Mouse (Mus musculus): ENCODE measurements around the gene CN725425.
A peak's percentile ranks its signal among the peaks of the same experiment; 100 is the strongest.

CN725425 gene

GRCm38 (mm10) chr15:91199256-91199905 lies at the start of gene CN725425:
Gene CN725425 (plus strand): TSS chr15:91199494.
- DNase-seq (ENCODE audit: low spot score): no peak

- no peak for DNase-seq (ENCODE audit: low spot score)
Measured at GRCm38 (mm10) chr15:91152592-91152991, 46.7 kb upstream of the CN725425 start.

GRCm38 (mm10) chr15:91153311-91153710 lies 46.0 kb upstream of the CN725425 start:
- no peak for DNase-seq (ENCODE audit: low spot score)

GRCm38 (mm10) chr15:91161153-91161552 lies 38.1 kb upstream of the CN725425 start:
- no peak for DNase-seq (ENCODE audit: low spot score)

DNA sequence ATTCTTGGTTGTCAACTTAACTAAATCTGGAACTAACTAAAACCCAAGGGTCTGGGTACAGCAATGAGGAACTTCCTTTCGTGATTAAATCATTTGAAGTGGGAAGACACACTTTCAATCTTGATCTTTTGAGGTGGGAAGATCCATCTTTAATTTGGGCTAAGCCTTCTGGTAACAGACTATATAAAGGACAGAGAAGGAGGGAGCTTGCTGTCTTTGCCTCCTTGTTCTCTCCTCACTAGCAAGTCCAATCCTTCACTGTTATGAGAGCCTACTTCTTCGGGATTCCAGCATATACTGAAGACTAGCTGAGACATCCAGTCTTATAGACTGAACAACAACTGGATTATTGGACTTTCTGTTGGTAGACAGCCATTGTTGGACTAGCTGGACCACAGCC lies 35.8 kb upstream of the CN725425 start:
- no peak for DNase-seq (ENCODE audit: low spot score)

GRCm38 (mm10) chr15:91165021-91165420 lies 34.3 kb upstream of the CN725425 start:
- DNase-seq (ENCODE audit: low spot score): no peak

DNA sequence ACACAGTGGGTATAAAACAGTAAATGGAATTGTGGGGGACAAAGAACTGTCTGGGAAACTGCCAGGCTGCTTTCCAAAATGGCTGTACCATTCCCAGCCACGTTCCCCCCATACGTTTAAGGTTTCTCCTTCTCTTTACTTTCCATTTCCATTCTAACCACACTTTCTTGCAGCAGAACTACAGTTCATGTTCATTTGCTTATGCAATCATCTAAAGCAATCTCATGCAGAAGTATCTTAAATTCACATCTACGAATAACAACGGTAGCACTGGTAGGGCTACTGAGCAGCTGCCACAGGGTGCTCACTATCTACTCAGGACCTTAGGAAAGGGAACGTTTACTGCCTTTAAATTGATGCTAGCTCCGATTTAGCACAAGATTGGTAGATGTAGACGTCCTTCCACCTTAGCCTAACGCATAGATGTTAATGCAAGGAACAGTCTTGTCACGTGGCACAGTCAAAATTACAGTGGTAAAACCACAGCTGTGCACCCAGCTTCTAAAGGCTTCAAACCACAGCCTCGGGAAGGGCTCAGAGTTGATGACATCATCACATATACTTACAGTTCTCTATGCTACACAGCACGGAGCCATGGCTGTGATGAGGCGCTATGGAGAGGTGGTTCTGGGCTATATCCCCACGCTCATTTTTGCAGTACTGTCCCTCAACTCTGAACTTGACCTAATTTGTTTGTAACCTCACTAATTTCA lies 31.3 kb upstream of the CN725425 start:
- no peak for DNase-seq (ENCODE audit: low spot score)

DNA sequence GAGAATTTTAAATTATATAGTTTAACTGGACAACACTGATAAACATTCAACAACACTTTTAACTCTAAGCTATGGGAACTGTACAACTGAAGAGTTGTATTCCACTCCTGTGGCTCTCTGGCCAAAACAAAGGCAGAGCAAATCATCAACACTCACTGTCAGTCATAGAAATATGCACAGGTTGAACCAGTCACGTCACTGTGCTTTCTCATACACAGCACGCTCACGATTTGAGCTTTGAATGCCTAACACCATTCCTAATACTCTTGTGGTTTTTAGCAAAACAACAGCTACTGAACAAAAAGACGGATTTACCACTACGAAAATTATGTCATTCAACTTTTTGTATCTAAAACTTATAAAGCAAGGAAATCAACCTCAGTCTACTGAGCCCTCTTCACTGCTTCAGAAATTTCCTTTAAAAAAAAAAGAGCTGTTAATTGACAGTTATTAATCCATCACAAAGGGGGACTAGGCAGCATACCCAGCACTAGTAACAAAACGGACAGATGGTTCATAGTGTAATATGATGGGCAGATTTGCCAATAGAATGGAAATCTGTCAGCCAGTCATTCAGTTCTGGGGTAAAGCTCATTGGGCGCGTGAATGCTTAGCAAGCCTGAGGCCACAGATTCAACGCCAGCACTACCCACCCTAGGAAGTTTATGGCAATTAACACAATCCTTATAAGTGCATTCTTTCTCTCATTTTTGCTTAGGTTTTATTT lies 28.5 kb upstream of the CN725425 start:
- DNase-seq (ENCODE audit: low spot score): no peak

DNA sequence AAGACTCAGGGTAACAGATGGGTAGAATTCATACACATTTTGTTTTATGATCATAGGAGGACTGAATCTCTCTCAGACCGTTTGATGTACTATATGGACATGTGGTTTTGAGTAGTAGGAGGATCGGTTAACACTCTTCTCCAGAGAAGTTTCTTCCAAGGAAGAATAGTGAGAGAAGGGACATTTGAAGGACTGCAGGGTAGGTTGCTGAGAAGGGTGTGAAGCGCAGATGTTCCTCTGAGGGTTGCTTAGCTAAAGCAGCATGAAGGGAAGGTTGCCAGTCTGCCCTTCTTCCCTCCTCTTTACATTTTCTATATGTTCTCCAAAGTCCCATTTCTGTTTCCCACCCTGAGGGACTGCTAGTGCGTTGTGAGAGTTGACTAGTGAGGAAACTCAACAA lies 28.0 kb upstream of the CN725425 start:
- no peak for DNase-seq (ENCODE audit: low spot score)

GRCm38 (mm10) chr15:91172193-91172592 lies 27.1 kb upstream of the CN725425 start:
- DNase-seq (ENCODE audit: low spot score): no peak

- DNase-seq (ENCODE audit: low spot score): no peak
Measured at GRCm38 (mm10) chr15:91178656-91179314, 20.5 kb upstream of the CN725425 start.

DNA sequence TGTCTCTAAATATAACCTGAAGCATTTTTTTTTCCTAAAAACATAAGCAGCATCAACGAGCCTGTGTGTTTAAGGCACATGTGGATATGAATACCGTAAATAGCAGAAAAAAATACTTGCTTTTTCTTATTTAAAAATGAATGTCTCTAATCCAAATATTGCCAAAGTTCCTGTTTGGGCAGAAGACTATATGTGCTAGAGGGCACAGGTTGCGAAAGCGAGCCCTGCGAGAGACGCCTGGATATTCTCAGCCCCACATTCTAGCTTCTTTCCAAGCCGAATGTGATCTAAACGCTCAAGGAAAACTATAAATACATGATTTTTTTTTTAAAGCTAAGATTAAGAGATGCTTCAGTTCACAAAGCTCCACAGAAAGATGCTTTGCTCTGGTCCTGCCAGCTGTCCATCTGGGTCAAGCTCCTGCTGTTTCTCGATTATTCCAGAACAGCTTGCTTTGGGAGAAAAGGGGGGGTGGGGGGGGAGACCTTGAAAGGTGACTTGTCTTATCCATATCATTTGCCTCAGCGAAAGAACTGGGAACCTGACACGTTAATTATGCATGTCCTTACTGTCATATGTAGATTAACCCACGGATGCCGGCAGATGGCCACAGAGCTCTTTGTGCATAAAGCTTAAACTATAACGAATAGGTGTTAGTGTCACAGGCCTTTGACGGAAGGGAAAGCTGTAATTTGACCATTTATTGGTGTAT lies 19.2 kb upstream of the CN725425 start:
- DNase-seq (ENCODE audit: low spot score): no peak

GRCm38 (mm10) chr15:91186358-91186757 lies 12.9 kb upstream of the CN725425 start:
- no peak for DNase-seq (ENCODE audit: low spot score)

GRCm38 (mm10) chr15:91190026-91190425 lies 9.3 kb upstream of the CN725425 start:
- DNase-seq (ENCODE audit: low spot score): no peak

DNA sequence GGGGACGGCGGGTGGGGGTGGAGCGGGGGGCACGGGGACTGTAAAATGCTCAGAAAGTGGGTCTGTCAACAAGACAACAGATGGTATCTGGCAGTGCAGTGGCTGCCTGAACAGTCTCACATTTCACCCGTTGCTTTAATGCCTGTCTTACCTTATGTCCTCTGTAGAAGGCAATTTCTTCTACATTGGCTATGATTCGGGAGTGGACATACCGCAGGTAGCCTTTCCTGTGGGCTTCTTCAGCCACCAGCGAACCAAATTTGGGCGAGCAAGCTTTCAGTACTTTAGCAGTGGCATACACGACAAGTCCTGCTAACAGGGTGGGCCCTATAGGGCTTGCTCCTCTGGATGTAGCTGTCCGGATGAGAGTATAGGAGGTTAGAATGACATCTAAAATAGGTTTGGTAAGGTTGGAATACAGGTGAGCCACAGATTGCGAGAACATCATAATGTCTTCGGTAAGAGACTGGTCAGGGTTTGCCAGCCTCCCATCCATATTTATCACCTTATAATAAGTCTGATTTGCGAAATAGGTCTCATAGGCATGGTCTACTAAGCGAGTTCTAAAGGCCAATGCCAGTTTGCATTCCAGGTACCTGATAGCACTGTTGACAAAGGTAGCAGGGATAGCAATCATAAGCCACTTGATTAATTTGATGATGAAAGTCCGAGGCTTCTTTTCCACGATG lies 8.6 kb upstream of the CN725425 start:
- DNase-seq (ENCODE audit: low spot score): no peak

GRCm38 (mm10) chr15:91191412-91192222 lies 7.7 kb upstream of the CN725425 start, which contains the start of gene Abcd2:
Gene Abcd2 (minus strand): TSS chr15:91191799.
- DNase-seq (ENCODE audit: low spot score): peak; percentile 65

GRCm38 (mm10) chr15:91192223-91192598 lies 7.1 kb upstream of the CN725425 start:
- DNase-seq (ENCODE audit: low spot score): no peak

GRCm38 (mm10) chr15:91200833-91201232 lies 1.5 kb downstream of the CN725425 start:
- no peak for DNase-seq (ENCODE audit: low spot score)

DNA sequence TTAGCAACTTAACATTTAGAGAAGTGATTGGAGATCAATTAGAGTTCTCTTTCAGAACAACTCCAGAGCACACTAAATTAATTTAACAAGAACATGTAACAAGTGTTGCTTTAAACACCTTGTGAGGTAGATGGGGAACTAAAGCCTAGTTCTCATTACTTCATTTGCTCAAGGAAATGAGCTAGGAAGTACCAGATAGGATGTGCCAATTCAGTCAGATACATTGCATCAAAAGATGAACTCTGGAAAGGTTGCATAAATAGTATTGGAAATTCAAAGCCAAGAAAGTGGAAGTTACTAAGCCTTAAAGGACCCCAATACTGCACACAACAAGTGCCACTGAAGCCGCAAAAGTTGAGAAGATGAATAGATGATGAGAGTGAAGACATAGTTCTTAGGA lies 3.2 kb downstream of the CN725425 start:
- DNase-seq (ENCODE audit: low spot score): no peak

DNA sequence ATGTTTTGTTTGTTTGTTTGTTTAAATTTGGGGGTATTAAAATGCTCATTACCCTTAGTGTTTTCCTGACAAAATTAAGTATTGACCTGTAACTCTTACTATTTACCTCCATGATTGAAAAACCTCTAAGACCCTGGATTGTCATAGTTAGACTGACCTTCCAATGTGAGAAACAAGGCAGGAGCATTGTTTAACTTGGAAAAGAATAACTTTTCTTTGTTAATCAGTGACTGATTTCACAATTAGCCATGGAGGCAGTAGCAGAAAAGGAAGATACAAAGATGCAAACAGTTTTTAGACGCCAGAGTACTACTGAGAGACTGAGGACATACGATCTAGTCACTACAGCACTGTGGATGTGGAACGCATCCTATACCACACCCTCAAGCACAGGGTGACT lies 4.2 kb downstream of the CN725425 start:
- DNase-seq (ENCODE audit: low spot score): no peak

Measured in urinary bladder, postnatal 14 days (tissue).